Mouse (Mus musculus): Measurements from ENCODE around the gene Ccp110. TPM values are rescaled to one million over a fixed set of nuclear protein-coding genes. Genes with fewer than 3 reads are reported as not detected.

Gene Ccp110
- polyA plus RNA-seq, 1 experiment from 2014 or later = 29.9 TPM

DNA sequence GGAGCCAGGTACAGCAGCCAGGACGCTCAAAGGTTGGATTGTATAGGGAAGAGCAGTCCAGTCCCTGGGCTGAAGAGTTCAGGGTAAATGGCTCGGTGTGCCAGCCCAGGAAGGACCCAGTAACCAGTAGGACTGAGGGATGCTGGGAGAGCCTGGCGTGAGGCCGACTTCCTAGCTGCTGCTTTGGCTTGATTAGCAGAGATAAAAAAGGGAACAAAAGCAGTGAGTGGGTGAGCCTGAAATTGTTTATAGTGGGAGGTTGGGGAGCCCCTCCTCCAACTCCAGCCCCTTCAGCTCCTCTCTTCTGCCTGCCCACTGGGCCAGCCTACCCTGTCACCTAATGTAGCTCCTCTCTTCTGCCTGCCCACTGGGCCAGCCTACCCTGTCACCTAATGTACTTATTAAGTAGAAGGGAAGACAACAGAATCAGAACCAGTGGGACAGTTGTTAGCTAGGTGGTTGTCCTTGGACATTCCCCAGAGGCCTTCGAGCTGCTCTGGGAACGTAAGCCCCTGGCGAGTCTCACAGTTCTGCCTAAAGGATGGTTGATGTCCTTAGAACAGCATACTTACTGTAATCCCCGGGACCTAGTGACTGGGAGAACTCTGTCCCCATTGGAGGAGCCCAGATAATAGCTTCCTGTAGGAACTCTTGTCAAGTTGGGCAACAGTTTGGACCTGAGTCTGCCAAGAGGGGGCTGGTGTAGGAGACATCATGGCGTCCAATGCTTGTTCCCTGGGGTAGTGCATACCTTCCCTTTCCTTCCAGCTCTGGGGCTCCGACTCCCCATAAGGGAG lies 65.4 kb downstream of the Ccp110 start:
- 0 out of 2 replicates have a peak overlapping the region, but pooled peaks have one; percentile 18 for H3K27ac ChIP-seq (replicated peaks)
- no peaks in the 10 kb centered on the region for H3K27me3 ChIP-seq
- H3K4me1 ChIP-seq (replicated peaks) = 0 out of 2 replicates have a peak, but pooled peaks cover 9% of the 10 kb centered on the region
- H3K4me3 ChIP-seq = no peak overlapping the region
- no peak for ATAC-seq (ENCODE audit: low read depth)
- H3K4me2 ChIP-seq = no peak overlapping the region
- peaks cover 89% of the 10 kb centered on the region for H3K36me3 ChIP-seq
- no peaks in the 10 kb centered on the region for H3K9me3 ChIP-seq
- WGBS = 86% methylated on average over 10 of the region's 10 CpGs
- H3K9ac ChIP-seq = no peak overlapping the region

DNA sequence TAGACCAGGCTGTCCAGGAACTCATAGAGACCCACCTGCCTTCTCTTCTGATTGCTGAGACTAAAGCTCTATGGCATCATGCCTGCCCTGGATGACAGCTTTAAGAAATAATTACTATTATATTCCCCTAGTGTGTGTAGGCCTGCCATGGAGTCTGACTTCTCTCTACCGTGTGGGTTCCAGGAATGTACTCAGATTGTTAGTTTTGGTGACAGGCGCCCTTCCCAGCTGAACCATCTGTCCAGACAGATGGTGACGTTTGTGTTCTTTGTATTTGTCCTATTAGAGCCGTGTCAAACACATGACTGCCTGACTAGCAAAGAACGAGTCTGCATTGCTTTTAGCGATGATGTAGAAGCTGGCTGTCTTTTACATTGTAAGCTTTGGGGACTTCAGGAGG lies 66.2 kb downstream of the Ccp110 start:
- Histone ChIP-seq H3K4me3 (no peak overlapping the region), H3K4me2 (no peak overlapping the region), H3K27me3 (no peaks in the 10 kb centered on the region), H3K9me3 (no peaks in the 10 kb centered on the region), H3K4me1 (replicated peaks) (0 out of 2 replicates have a peak, but pooled peaks cover 9% of the 10 kb centered on the region), H3K27ac (replicated peaks) (0 out of 2 replicates have a peak overlapping the region, but pooled peaks have one; percentile 23), H3K36me3 (peaks cover 86% of the 10 kb centered on the region), H3K9ac (no peak overlapping the region)
- WGBS = 40% methylated on average over 6 of the region's 6 CpGs
- peak; percentile 43; the same call in 1 of the 2 replicates for ATAC-seq (ENCODE audit: low read depth)

DNA sequence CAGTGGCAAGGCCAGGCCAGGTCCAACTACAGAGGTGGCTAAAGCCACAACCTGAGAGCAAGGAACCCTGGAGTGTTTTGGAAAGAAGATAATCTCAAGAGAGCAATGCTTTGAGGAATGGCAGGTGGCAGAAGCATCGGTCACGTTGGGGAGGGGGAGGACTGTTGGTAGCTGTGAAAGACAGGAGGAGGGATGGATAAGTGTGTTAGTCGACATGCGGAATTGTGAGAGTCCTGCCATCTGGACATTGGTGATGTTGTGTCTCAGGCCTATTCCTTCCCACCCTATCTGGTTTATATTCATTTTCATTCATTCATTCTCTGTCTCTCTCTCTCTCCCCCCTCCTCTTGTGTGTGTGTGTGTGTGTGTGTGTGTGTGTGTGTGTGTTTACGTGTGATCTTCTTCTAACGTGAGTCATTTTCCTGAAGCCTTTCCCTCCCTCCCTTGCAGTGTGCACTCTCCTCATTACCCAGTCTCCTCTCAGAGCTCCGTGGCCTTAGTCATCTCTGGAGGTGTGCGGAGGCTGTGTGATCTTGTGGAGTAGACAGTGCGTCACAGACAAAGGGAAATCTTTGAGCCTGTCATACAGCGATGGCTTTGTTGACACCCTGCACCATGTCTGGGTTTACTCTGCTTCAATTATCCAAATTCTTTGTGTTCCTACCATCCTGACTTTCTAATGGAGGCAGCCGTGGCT lies 71.1 kb downstream of the Ccp110 start:
- no peak overlapping the region for H3K4me3 ChIP-seq
- H3K4me2 ChIP-seq = no peak overlapping the region
- no peak overlapping the region for H3K9ac ChIP-seq
- H3K9me3 ChIP-seq = no peaks in the 10 kb centered on the region
- peaks cover 69% of the 10 kb centered on the region for H3K36me3 ChIP-seq
- ATAC-seq (ENCODE audit: low read depth) = no peak
- 89% methylated on average over 11 of the region's 11 CpGs for WGBS
- no peaks in the 10 kb centered on the region for H3K4me1 ChIP-seq (replicated peaks)
- H3K27ac ChIP-seq (replicated peaks) = no peak overlapping the region
- H3K27me3 ChIP-seq = no peaks in the 10 kb centered on the region

GRCm38 (mm10) chr7:118786091-118786490 lies 73.7 kb downstream of the Ccp110 start:
- H3K27ac ChIP-seq (replicated peaks) = no peak overlapping the region
- ATAC-seq (ENCODE audit: low read depth) = no peak
- H3K4me2 ChIP-seq = no peak overlapping the region
- no peak overlapping the region for H3K4me3 ChIP-seq
- no peaks in the 10 kb centered on the region for H3K27me3 ChIP-seq
- WGBS = 84% methylated on average over 6 of the region's 6 CpGs
- H3K36me3 ChIP-seq = peaks cover 59% of the 10 kb centered on the region
- H3K9me3 ChIP-seq = no peaks in the 10 kb centered on the region
- no peaks in the 10 kb centered on the region for H3K4me1 ChIP-seq (replicated peaks)
- no peak overlapping the region for H3K9ac ChIP-seq

Other genes starting within 250 kb of the Ccp110 start
- 1.6 and 2.0 TPM in 2 replicates for gene Itpripl2, start 220.6 kb upstream of the Ccp110 start, polyA plus RNA-seq (2015; fragmentation: Nextera tagmentation; extraction: Ambion mirVana)
- 89.3 and 107 TPM in 2 replicates for gene Coq7, start 179.2 kb upstream of the Ccp110 start, polyA plus RNA-seq (2015; fragmentation: Nextera tagmentation; extraction: Ambion mirVana)
- gene Tmc7, start 127.8 kb upstream of the Ccp110 start, polyA plus RNA-seq (2015; fragmentation: Nextera tagmentation; extraction: Ambion mirVana) = 6.3 and 7.0 TPM in 2 replicates
- gene Tmc5, start 115.3 kb upstream of the Ccp110 start, polyA plus RNA-seq (2015; fragmentation: Nextera tagmentation; extraction: Ambion mirVana) = 0.18 and 0.25 TPM in 2 replicates
- 174 and 191 TPM in 2 replicates for gene Gde1, start 6.8 kb upstream of the Ccp110 start, polyA plus RNA-seq (2015; fragmentation: Nextera tagmentation; extraction: Ambion mirVana)
- gene Vps35l, start 27.7 kb downstream of the Ccp110 start, polyA plus RNA-seq (2015; fragmentation: Nextera tagmentation; extraction: Ambion mirVana) = 86.8 and 87.6 TPM in 2 replicates
- gene Iqck, start 143.2 kb downstream of the Ccp110 start, polyA plus RNA-seq (2015; fragmentation: Nextera tagmentation; extraction: Ambion mirVana) = 2.4 and 3.8 TPM in 2 replicates
- gene Knop1, start 143.7 kb downstream of the Ccp110 start, polyA plus RNA-seq (2015; fragmentation: Nextera tagmentation; extraction: Ambion mirVana) = 86.4 and 96.5 TPM in 2 replicates

Data from neural tube, embryonic 13.5 days (tissue).